ENCODE assay signal across 9 mouse cellular contexts in the genomic region with DNA sequence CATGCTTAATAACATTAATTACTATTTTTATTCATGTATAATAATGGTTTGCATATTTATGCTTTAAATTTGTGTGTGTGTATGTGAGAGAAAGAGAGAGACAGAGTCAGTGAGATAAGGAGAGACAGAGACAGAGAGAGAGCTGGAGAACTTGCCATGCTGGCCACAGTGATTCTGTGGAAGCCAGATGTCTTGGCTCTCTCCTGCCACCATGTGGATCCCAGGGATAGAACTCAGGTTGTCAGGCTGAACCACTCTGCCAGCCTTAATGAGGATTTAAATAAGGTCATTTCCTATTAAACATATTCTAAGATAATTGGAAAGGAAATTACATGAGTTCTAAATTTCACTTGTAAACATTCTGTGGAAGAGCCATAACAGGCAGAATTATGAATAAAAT.
DNase-seq lines count a peak whose midpoint lies in the region; ATAC-seq and TF ChIP-seq lines count a peak whose summit lies in the region.
"Had no signal": no experiment of that assay in that cellular context is flagged by ENCODE, and none has a peak within 500 bp of the region (broad histone marks: within the 10 kb centered on the region; RNA-seq: fewer than 3 reads in every experiment).

No protein-coding gene starts in this region.

- no peaks in the 10 kb centered on the region; the same call in 1 of the 2 replicates for H3K4me1 ChIP-seq in bone marrow, adult 2 months (ENCODE audit: control insufficient read depth, insufficient read depth, low read length)
- H3K4me1 ChIP-seq in hindbrain, postnatal 0 days (ENCODE audit: insufficient read depth, low read length): no peaks in the 10 kb centered on the region
- H3K4me1 ChIP-seq in neural tube, embryonic 15.5 days: no peaks in the 10 kb centered on the region
- H3K4me1 ChIP-seq: lung, embryonic 15.5 days had no signal

- intact Hi-C loops in left cerebral cortex, adult 2 months (cut with DNase I): loop anchor here (5.0 kb wide), 2 partner anchors 153 to 1598 kb away; no protein-coding TSS in a partner anchor
- intact Hi-C loops in left cerebral cortex, postnatal 10 days (cut with DNase I): loop anchor here (5.0 kb wide), 1 partner anchor 1598 kb away; no protein-coding TSS in a partner anchor

- H3K4me3 ChIP-seq in left cerebral cortex, adult 2 months: no peak overlapping the region
- no peak overlapping the region for H3K4me3 ChIP-seq in bone marrow, adult 2 months (replicated peaks; ENCODE audit: control insufficient read depth, low read depth, low read length)
- H3K4me3 ChIP-seq in hindbrain, postnatal 0 days (ENCODE audit: low read length): no peak overlapping the region
- no peak overlapping the region for H3K4me3 ChIP-seq in neural tube, embryonic 15.5 days (replicated peaks)
- H3K4me3 ChIP-seq: lung, embryonic 15.5 days had no signal

- TF ChIP-seq POLR2A in bone marrow, adult 2 months (IDR thresholded peaks at IDR 0.05; ENCODE audit: borderline replicate concordance, control insufficient read depth, low read depth, low read length): no peak

- no peak overlapping the region for H3K4me2 ChIP-seq in hindbrain, postnatal 0 days (ENCODE audit: low read depth, low read length)
- H3K4me2 ChIP-seq in neural tube, embryonic 15.5 days: no peak overlapping the region
- H3K4me2 ChIP-seq: lung, embryonic 15.5 days had no signal

- H3K9ac ChIP-seq in hindbrain, postnatal 0 days (replicated peaks; ENCODE audit: low read length): no peak overlapping the region
- H3K9ac ChIP-seq in neural tube, embryonic 15.5 days (replicated peaks): no peak overlapping the region
- H3K9ac ChIP-seq: lung, embryonic 15.5 days had no signal

- H3K27me3 ChIP-seq in hindbrain, postnatal 0 days (ENCODE audit: insufficient read depth, low read length): no peaks in the 10 kb centered on the region
- H3K27me3 ChIP-seq in neural tube, embryonic 15.5 days (replicated peaks): no peaks in the 10 kb centered on the region
- H3K27me3 ChIP-seq: lung, embryonic 15.5 days had no signal

- peak; percentile 38 for DNase-seq in adrenal gland, postnatal 10 days
- no peak for DNase-seq in adrenal gland, adult 18-20 months (ENCODE audit: low spot score in 2 of 2)
- DNase-seq in left cerebral cortex, adult 2 months (ENCODE audit: extremely low spot score in 1 of 2, low spot score in 2 of 2): peak in 1 of 2 experiments; percentile 18
- no peak for DNase-seq in left cerebral cortex, postnatal 10 days (ENCODE audit: extremely low spot score in 1 of 2, low spot score in 2 of 2)
- peak; percentile 67 for DNase-seq in hindbrain, postnatal 0 days (ENCODE audit: low spot score)
- DNase-seq in spleen, postnatal 36 days (ENCODE audit: low spot score in 2 of 2): no peak

- peak; percentile 71 for ATAC-seq in hindbrain, postnatal 0 days
- ATAC-seq in neural tube, embryonic 15.5 days (ENCODE audit: low FRiP score): peak; percentile 68; the same call in 1 of the 2 replicates

- H3K9me3 ChIP-seq in hindbrain, postnatal 0 days (ENCODE audit: low read length): no peaks in the 10 kb centered on the region
- no peaks in the 10 kb centered on the region for H3K9me3 ChIP-seq in neural tube, embryonic 15.5 days (replicated peaks)
- H3K9me3 ChIP-seq: lung, embryonic 15.5 days had no signal

- TF ChIP-seq CTCF in left cerebral cortex, adult 2 months (IDR thresholded peaks at IDR 0.05): peak; percentile 63
- peak; percentile 41; the same call in 1 of the 2 replicates for TF ChIP-seq CTCF in bone marrow, adult 2 months (IDR thresholded peaks at IDR 0.05; ENCODE audit: control insufficient read depth, insufficient read depth, low read length)
- TF ChIP-seq CTCF in hindbrain, postnatal 0 days (IDR thresholded peaks at IDR 0.05; ENCODE audit: low read depth): peak; percentile 70

- H3K27ac ChIP-seq in left cerebral cortex, adult 2 months: no peak overlapping the region
- H3K27ac ChIP-seq in bone marrow, adult 2 months (ENCODE audit: control insufficient read depth, insufficient read depth, low read depth, low read length, poor library complexity): no peak overlapping the region
- H3K27ac ChIP-seq in hindbrain, postnatal 0 days: no peak overlapping the region
- no peak overlapping the region for H3K27ac ChIP-seq in neural tube, embryonic 15.5 days (replicated peaks)
- H3K27ac ChIP-seq: lung, embryonic 15.5 days had no signal

- no peaks in the 10 kb centered on the region for H3K36me3 ChIP-seq in hindbrain, postnatal 0 days (ENCODE audit: insufficient read depth, low read length)
- H3K36me3 ChIP-seq in neural tube, embryonic 15.5 days: no peaks in the 10 kb centered on the region
- H3K36me3 ChIP-seq: lung, embryonic 15.5 days had no signal

Comparison
In these comparisons a context has a peak if more than half of its experiments do, and no peak if none do; other contexts are left out.
1. DNase-seq: peak in adrenal gland, postnatal 10 days (single experiment) and hindbrain, postnatal 0 days (single experiment); none in adrenal gland, adult 18-20 months (0 of 2), left cerebral cortex, postnatal 10 days (0 of 2) and spleen, postnatal 36 days (0 of 2).
2. Peak in every context shown above with its lines, with median percentiles within 50 percentile points of each other: CTCF ChIP-seq.